Mouse (Mus musculus): Measurements from ENCODE around the gene Adgrg2. TPM values are rescaled to one million over a fixed set of nuclear protein-coding genes. Genes with fewer than 3 reads are reported as not detected.

Adgrg2 gene
- polyA plus RNA-seq, 2 experiments from 2014 or later = not detected

- peak; percentile 92 for ATAC-seq
These were observed 111.9 kb downstream of the Adgrg2 start, which contains the start of gene Phka2 for GRCm38 (mm10) chrX:160502048-160503041. TSS of gene Phka2 (plus strand) at chrX:160502166.

- ATAC-seq = no peak
These were observed 118.6 kb downstream of the Adgrg2 start for GRCm38 (mm10) chrX:160509046-160509445.

GRCm38 (mm10) chrX:160510197-160510596 is 119.7 kb downstream of the Adgrg2 start:
- ATAC-seq = no peak

- ATAC-seq = no peak
These were observed 125.5 kb downstream of the Adgrg2 start for GRCm38 (mm10) chrX:160516027-160516426.

- no peak for ATAC-seq
These were observed 152.3 kb downstream of the Adgrg2 start for GRCm38 (mm10) chrX:160542772-160543171.

Other genes starting within 250 kb of the Adgrg2 start
- 1 to 10 TPM; 4.3 to 9.9 TPM for gene Phka2, start 111.5 kb downstream of the Adgrg2 start, polyA plus RNA-seq (2017; shearing (Covaris generic))

Measured in CD4-positive, CD25-positive, alpha-beta regulatory T cell, adult 4 months (primary cell).